Mouse (Mus musculus) MEL (cell line): ENCODE results near the gene Hmgb1. TPM values are rescaled to one million over a fixed set of nuclear protein-coding genes. Genes with fewer than 3 reads are reported as not detected.
A peak's percentile ranks its signal among the peaks of the same experiment; 100 is the strongest.

Source experiments
- DNase-seq: peaks from one replicate; pipeline ENCODE4 v3.0.0; 2011; ENCODE audit warnings: low read depth, low spot score
- H3K27ac ChIP-seq: 2 replicates; pipeline ENCODE4 v1.5.1; 2012; ENCODE audit warnings: low read depth, mild to moderate bottlenecking, control low read depth, low read length, moderate library complexity; ENCODE audit not compliant: control insufficient read depth
- H3K27me3 ChIP-seq, 2 experiments: fragments of 150-350 bp in 1 of 2; sonication (generic) in 1 of 2; 2 replicates each; pipeline ENCODE4 v1.6.1; 2012; ENCODE audit warnings: low read length in 2 of 2, mild to moderate bottlenecking in 2 of 2, improper control_type of control experiment in 1 of 2, moderate library complexity in 1 of 2; ENCODE audit not compliant: insufficient read depth in 2 of 2, control insufficient read depth in 1 of 2
- H3K36me3 ChIP-seq, 2 experiments: 2 replicates each; pipeline ENCODE4 v1.6.1; 2012 to 2014; ENCODE audit warnings: low read length in 2 of 2, improper control_type of control experiment in 1 of 2, inconsistent platforms in 1 of 2, mild to moderate bottlenecking in 1 of 2; ENCODE audit not compliant: insufficient read depth in 2 of 2, control insufficient read depth in 1 of 2
- H3K4me1 ChIP-seq, 2 experiments: fragments of 150-350 bp in 1 of 2; sonication (generic) in 1 of 2; 2 replicates each; pipeline ENCODE4 v1.6.1; 2012; ENCODE audit warnings: low read length in 2 of 2, improper control_type of control experiment in 1 of 2, mild to moderate bottlenecking in 1 of 2; ENCODE audit not compliant: insufficient read depth in 2 of 2, control insufficient read depth in 1 of 2
- H3K4me3 ChIP-seq, 2 experiments: fragments of 150-350 bp in 1 of 2; sonication (generic) in 1 of 2; 2 replicates each; pipeline ENCODE4 v1.5.1; 2012; ENCODE audit warnings: low read depth in 2 of 2, low read length in 2 of 2, mild to moderate bottlenecking in 2 of 2, moderate library complexity in 2 of 2, control low read depth in 1 of 2, improper control_type of control experiment in 1 of 2; ENCODE audit not compliant: control insufficient read depth in 1 of 2, insufficient read depth in 1 of 2
- H3K79me2 ChIP-seq: 2 replicates; pipeline ENCODE4 v1.6.1; 2012; ENCODE audit warnings: mild to moderate bottlenecking, low read length, moderate library complexity; ENCODE audit not compliant: control insufficient read depth, poor library complexity, insufficient read depth
- H3K9ac ChIP-seq: 2 replicates; pipeline ENCODE4 v1.6.1; 2012; ENCODE audit warnings: low read depth, mild to moderate bottlenecking, control low read depth, low read length, moderate library complexity; ENCODE audit not compliant: control insufficient read depth, poor library complexity, severe bottlenecking
- H3K9me3 ChIP-seq: fragments of 150-350 bp; sonication (generic); replicated peaks from 2 replicates; pipeline ENCODE4 v1.6.1; 2012; ENCODE audit warnings: mild to moderate bottlenecking, low read length, improper control_type of control experiment, moderate library complexity; ENCODE audit not compliant: insufficient read depth
- BHLHE40 ChIP-seq: IDR thresholded peaks from 2 replicates; pipeline ENCODE4 v1.6.1; 2012; ENCODE audit warnings: low read depth, mild to moderate bottlenecking, inconsistent platforms, low read length, improper control_type of control experiment, borderline replicate concordance
- EP300 ChIP-seq, 2 experiments: IDR thresholded peaks; 2 replicates each; pipeline ENCODE4 v1.6.1; 2011; ENCODE audit warnings: improper control_type of control experiment in 2 of 2, low read length in 2 of 2, low read depth in 1 of 2, mild to moderate bottlenecking in 1 of 2
- GABPA ChIP-seq: IDR thresholded peaks from 2 replicates; pipeline ENCODE4 v1.6.1; 2012; ENCODE audit warnings: low read depth, mild to moderate bottlenecking, inconsistent platforms, low read length, improper control_type of control experiment, moderate library complexity
- HCFC1 ChIP-seq: IDR thresholded peaks from 2 replicates; pipeline ENCODE4 v1.6.1; 2012; ENCODE audit warnings: low read depth, mild to moderate bottlenecking, inconsistent platforms, low read length, improper control_type of control experiment, moderate library complexity
- MAFK ChIP-seq: IDR thresholded peaks from 2 replicates; pipeline ENCODE4 v1.6.1; 2011; ENCODE audit warnings: low read depth, mild to moderate bottlenecking, low read length, improper control_type of control experiment, borderline replicate concordance
- MXI1 ChIP-seq: IDR thresholded peaks from 2 replicates; pipeline ENCODE4 v1.6.1; 2011; ENCODE audit warnings: mild to moderate bottlenecking, low read depth, low read length, improper control_type of control experiment
- MYB ChIP-seq: IDR thresholded peaks from 2 replicates; pipeline ENCODE4 v1.6.1; 2011; ENCODE audit warnings: mild to moderate bottlenecking, low read depth, low read length, improper control_type of control experiment
- MYC ChIP-seq: IDR thresholded peaks from 2 replicates; pipeline ENCODE4 v1.6.1; 2011; ENCODE audit warnings: low read depth, mild to moderate bottlenecking, low read length, improper control_type of control experiment, moderate library complexity
- POLR2AphosphoS2 ChIP-seq: IDR thresholded peaks from 2 replicates; pipeline ENCODE4 v1.6.1; 2011; ENCODE audit warnings: low read length, improper control_type of control experiment
- POLR2AphosphoS5 ChIP-seq: IDR thresholded peaks from 2 replicates; pipeline ENCODE4 v1.6.1; 2012; ENCODE audit warnings: low read depth, borderline replicate concordance, mild to moderate bottlenecking, inconsistent platforms, low read length, moderate library complexity, mixed read lengths
- RAD21 ChIP-seq: IDR thresholded peaks from 2 replicates; pipeline ENCODE4 v1.6.1; 2011; ENCODE audit warnings: mild to moderate bottlenecking, low read depth, low read length, improper control_type of control experiment
- RCOR1 ChIP-seq: IDR thresholded peaks from 2 replicates; pipeline ENCODE4 v1.6.1; 2012; ENCODE audit warnings: low read depth, mild to moderate bottlenecking, inconsistent platforms, low read length, improper control_type of control experiment
- SIN3A ChIP-seq: IDR thresholded peaks from 2 replicates; pipeline ENCODE4 v1.6.1; 2012; ENCODE audit warnings: low read length, improper control_type of control experiment, inconsistent platforms
- SMC3 ChIP-seq: IDR thresholded peaks from 2 replicates; pipeline ENCODE4 v1.6.1; 2011; ENCODE audit warnings: low read depth, low read length, improper control_type of control experiment
- TAL1 ChIP-seq: IDR thresholded peaks from 2 replicates; pipeline ENCODE4 v1.6.1; 2012; ENCODE audit warnings: mild to moderate bottlenecking, inconsistent platforms, low read length, moderate library complexity, mixed read lengths
- TCF12 ChIP-seq: IDR thresholded peaks from 2 replicates; pipeline ENCODE4 v1.6.1; 2014; ENCODE audit warnings: low read depth, mild to moderate bottlenecking, inconsistent platforms, low read length, improper control_type of control experiment, moderate library complexity
- UBTF ChIP-seq: IDR thresholded peaks from 2 replicates; pipeline ENCODE4 v1.6.1; 2012; ENCODE audit warnings: low read depth, mild to moderate bottlenecking, inconsistent platforms, low read length, improper control_type of control experiment, moderate library complexity, borderline replicate concordance; ENCODE audit not compliant: insufficient read depth
- ZC3H11A ChIP-seq: IDR thresholded peaks from 2 replicates; pipeline ENCODE4 v1.6.1; 2012; ENCODE audit warnings: low read depth, mild to moderate bottlenecking, inconsistent platforms, low read length, improper control_type of control experiment
- ZKSCAN1 ChIP-seq: IDR thresholded peaks from 2 replicates; pipeline ENCODE4 v1.6.1; 2012; ENCODE audit warnings: low read depth, mild to moderate bottlenecking, inconsistent platforms, low read length, improper control_type of control experiment, moderate library complexity
- polyA plus RNA-seq, 2 experiments: library from polyadenylated mRNA; stranded (reverse) in 1 of 2; unstranded in 1 of 2; fragments of >175 nt in 1 of 2; fragments of >200 nt in 1 of 2; gene quantifications; 2 replicates each; pipeline versions ENCODE4 v1.2.1 to v1.2.4; 2012; ENCODE audit warnings: low replicate concordance in 2 of 2, low read depth in 1 of 2; ENCODE audit not compliant: insufficient read length in 2 of 2, insufficient read depth in 1 of 2, missing spikeins in 1 of 2
- total RNA-seq: library from RNA; depleted of rRNA; stranded (reverse); fragments of 300-350 nt; gene quantifications from 2 replicates; pipeline ENCODE4 v1.2.3, GENCODE M21; 2012

The Hmgb1 gene
- total and polyA plus RNA-seq, 3 experiments = 600 to 678 TPM; not detected in 1

DNA sequence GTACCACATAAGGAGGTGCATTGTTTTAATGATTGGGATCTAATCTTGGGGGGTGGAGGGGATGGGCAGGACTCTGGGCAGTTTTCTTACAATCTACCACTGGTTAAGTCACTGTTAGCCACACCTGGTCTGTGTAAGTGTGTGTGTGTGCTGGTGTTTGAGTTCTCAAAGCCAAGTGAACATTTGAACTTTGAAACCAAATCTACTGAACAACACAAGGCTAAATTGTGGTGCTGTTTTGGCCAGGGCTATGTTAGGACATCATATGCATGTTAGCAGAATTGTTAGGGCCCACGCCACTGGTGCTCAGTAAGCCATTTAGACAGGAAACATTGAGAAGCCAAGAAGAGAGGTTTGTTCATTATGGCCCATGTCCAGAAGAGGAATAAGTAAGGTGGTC, 14.5 kb upstream of the Hmgb1 start:
- Histone ChIP-seq H3K9me3 (no peaks in the 10 kb centered on the region), H3K27ac (no peak overlapping the region), H3K4me1 (peaks cover 5 to 6% of the 10 kb centered on the region in 2 experiments; a peak in 2 of 4 replicates)

DNA sequence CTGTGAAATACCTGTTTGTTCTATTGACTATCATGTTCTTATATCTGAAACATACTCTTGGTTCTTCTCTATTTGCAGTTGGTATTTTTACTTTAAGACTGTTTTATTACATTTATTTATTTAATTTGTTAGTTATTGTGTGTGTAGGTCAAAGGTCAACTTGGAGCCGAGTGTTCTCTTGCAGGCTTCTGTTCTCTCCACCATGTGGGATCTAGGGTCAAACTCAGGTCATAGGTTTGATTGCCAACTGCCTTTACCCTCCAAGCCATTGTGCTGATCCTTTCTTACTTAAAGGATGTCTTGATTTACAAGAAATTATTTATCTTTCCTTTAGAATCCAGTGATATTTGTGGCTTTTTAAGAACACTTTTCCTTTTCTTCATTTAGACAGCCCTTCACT, 12.3 kb upstream of the Hmgb1 start:
- no peak for DNase-seq
- H3K9me3 ChIP-seq = no peaks in the 10 kb centered on the region
- H3K4me3 ChIP-seq = no peak overlapping the region
- H3K4me1 ChIP-seq = peaks cover 5 to 6% of the 10 kb centered on the region in 2 experiments; a peak in 2 of 4 replicates
- no peak overlapping the region for H3K27ac ChIP-seq
- TF ChIP-seq POLR2AphosphoS2 = no peak
- no peak for TF ChIP-seq UBTF
- TF ChIP-seq HCFC1 = no peak
- TF ChIP-seq ZC3H11A = no peak
- TF ChIP-seq RCOR1 = 0 out of 2 replicates have a peak, but pooled peaks have one; percentile 3
- no peak for TF ChIP-seq TCF12
- TF ChIP-seq POLR2AphosphoS5 = no peak
- TF ChIP-seq RAD21 = no peak
- no peak overlapping the region for H3K9ac ChIP-seq
- H3K36me3 ChIP-seq = peaks cover 24 to 84% of the 10 kb centered on the region in 2 experiments
- no peaks in the 10 kb centered on the region for H3K27me3 ChIP-seq
- H3K79me2 ChIP-seq = peaks cover 47% of the 10 kb centered on the region

More for the DNA sequence above, 14.5 kb upstream of the Hmgb1 start:
- peaks cover 42% of the 10 kb centered on the region for H3K79me2 ChIP-seq
- no peak overlapping the region for H3K9ac ChIP-seq
- H3K4me3 ChIP-seq = no peak overlapping the region
- TF ChIP-seq TCF12 = no peak
- TF ChIP-seq GABPA = no peak
- TF ChIP-seq BHLHE40 = no peak
- TF ChIP-seq MXI1 = no peak
- no peak for TF ChIP-seq EP300 (IDR thresholded peaks at IDR 0.05; ENCODE audit: low read depth in 1 of 2, low read length in 2 of 2)
- no peak for TF ChIP-seq SMC3
- TF ChIP-seq MYC = no peak
- no peak for TF ChIP-seq MAFK
- no peak for TF ChIP-seq SIN3A
- TF ChIP-seq MYB = no peak
- TF ChIP-seq RAD21 = no peak
- TF ChIP-seq ZKSCAN1 = no peak
- no peak for TF ChIP-seq RCOR1
- TF ChIP-seq TAL1 = no peak
- H3K36me3 ChIP-seq = peaks cover 23 to 82% of the 10 kb centered on the region in 2 experiments
- H3K27me3 ChIP-seq = no peaks in the 10 kb centered on the region
- no peak for DNase-seq
